Mouse (Mus musculus): ENCODE results near the gene Zup1. TPM values are rescaled to one million over a fixed set of nuclear protein-coding genes. Genes with fewer than 3 reads are reported as not detected.
"Not testable (repeated sequence)": the region's sequence is repeated elsewhere in the genome, so short reads cannot be mapped to it uniquely, and the experiment has no call there.

Gene Zup1
- total and polyA plus RNA-seq, 2 experiments from 2014 or later, result 11.6 to 19.5 TPM

- DNase-seq (no peak), ATAC-seq (no peak)
- Histone ChIP-seq H3K27me3 (ENCODE audit: insufficient read depth, low read length) (no peaks in the 10 kb centered on the region), H3K36me3 (ENCODE audit: insufficient read depth) (peaks cover 14% of the 10 kb centered on the region), H3K4me3 (ENCODE audit: low read depth, low read length) (no peak overlapping the region), H3K9me3 (ENCODE audit: low read length) (no peaks in the 10 kb centered on the region), H3K4me2 (ENCODE audit: low read depth) (no peak overlapping the region), H3K4me1 (ENCODE audit: insufficient read depth) (peaks cover 9% of the 10 kb centered on the region; the same call in 1 of the 2 replicates), H3K9ac (no peak overlapping the region), H3K27ac (ENCODE audit: low read depth, low read length) (no peak overlapping the region)
- 93% methylated on average over 3 of the region's 3 CpGs for WGBS
- TF ChIP-seq CTCF (IDR thresholded peaks at IDR 0.05; ENCODE audit: low read depth), result no peak
Measured at GRCm38 (mm10) chr10:33945390-33945789, 5.7 kb downstream of the Zup1 start.

- Histone ChIP-seq H3K27ac (ENCODE audit: low read depth, low read length) (no peak overlapping the region), H3K4me1 (ENCODE audit: insufficient read depth) (no peaks in the 10 kb centered on the region), H3K9me3 (ENCODE audit: low read length) (no peaks in the 10 kb centered on the region), H3K36me3 (ENCODE audit: insufficient read depth) (peaks cover 20% of the 10 kb centered on the region), H3K9ac (no peak overlapping the region), H3K4me3 (ENCODE audit: low read depth, low read length) (no peak overlapping the region), H3K27me3 (ENCODE audit: insufficient read depth, low read length) (no peaks in the 10 kb centered on the region), H3K4me2 (ENCODE audit: low read depth) (no peak overlapping the region)
- TF ChIP-seq CTCF (IDR thresholded peaks at IDR 0.05; ENCODE audit: low read depth), result no peak
- DNase-seq, result no peak
- no peak for ATAC-seq
Measured at GRCm38 (mm10) chr10:33940702-33941101, 10.4 kb downstream of the Zup1 start.

- H3K4me3 ChIP-seq (ENCODE audit: low read depth, low read length), result peak overlapping the region; percentile 44
- peak overlapping the region; percentile 42 for H3K9ac ChIP-seq
- WGBS, result 3% methylated on average over 6 of the region's 6 CpGs
- peak overlapping the region; percentile 62 for H3K4me2 ChIP-seq (ENCODE audit: low read depth)
- DNase-seq (no peak), ATAC-seq (no peak)
- H3K4me1 ChIP-seq (ENCODE audit: insufficient read depth), result no peaks in the 10 kb centered on the region
- no peak overlapping the region for H3K27ac ChIP-seq (ENCODE audit: low read depth, low read length)
- H3K36me3 ChIP-seq (ENCODE audit: insufficient read depth), result no peaks in the 10 kb centered on the region
- TF ChIP-seq CTCF (IDR thresholded peaks at IDR 0.05; ENCODE audit: low read depth), result no peak
- H3K27me3 ChIP-seq (ENCODE audit: insufficient read depth, low read length), result no peaks in the 10 kb centered on the region
- no peaks in the 10 kb centered on the region for H3K9me3 ChIP-seq (ENCODE audit: low read length)
Measured at GRCm38 (mm10) chr10:33905489-33905888, 45.6 kb downstream of the Zup1 start.

GRCm38 (mm10) chr10:33904530-33905481 lies 46.3 kb downstream of the Zup1 start, which contains the start of gene Rsph4a:
TSS of gene Rsph4a (plus strand) at chr10:33905111.
- Histone ChIP-seq H3K27me3 (ENCODE audit: insufficient read depth, low read length) (no peaks in the 10 kb centered on the region), H3K9me3 (ENCODE audit: low read length) (no peaks in the 10 kb centered on the region), H3K4me3 (ENCODE audit: low read depth, low read length) (peak within 1 kb of the TSS; percentile 44), H3K36me3 (ENCODE audit: insufficient read depth) (no peaks in the 10 kb centered on the region), H3K27ac (ENCODE audit: low read depth, low read length) (no peak within 1 kb of the TSS), H3K4me1 (ENCODE audit: insufficient read depth) (no peaks in the 10 kb centered on the region), H3K4me2 (ENCODE audit: low read depth) (peak within 1 kb of the TSS; percentile 62), H3K9ac (peak within 1 kb of the TSS; percentile 42)
- DNase-seq (peak; percentile 87), ATAC-seq (peak; percentile 100)
- no peak for TF ChIP-seq CTCF (IDR thresholded peaks at IDR 0.05; ENCODE audit: low read depth)
- 5% methylated on average over 17 of the region's 17 CpGs for WGBS

GRCm38 (mm10) chr10:33901520-33901919 lies 49.5 kb downstream of the Zup1 start:
- not testable (repeated sequence) for H3K4me1 ChIP-seq (ENCODE audit: insufficient read depth); H3K4me3 ChIP-seq (ENCODE audit: low read depth, low read length); DNase-seq; H3K4me2 ChIP-seq (ENCODE audit: low read depth); ATAC-seq; H3K9me3 ChIP-seq (ENCODE audit: low read length); H3K27ac ChIP-seq (ENCODE audit: low read depth, low read length); H3K27me3 ChIP-seq (ENCODE audit: insufficient read depth, low read length); H3K9ac ChIP-seq; H3K36me3 ChIP-seq (ENCODE audit: insufficient read depth)
- 91% methylated on average over 1 of the region's 1 CpGs for WGBS

- not testable (repeated sequence) for H3K27me3 ChIP-seq (ENCODE audit: insufficient read depth, low read length); DNase-seq; H3K9ac ChIP-seq; H3K36me3 ChIP-seq (ENCODE audit: insufficient read depth); H3K9me3 ChIP-seq (ENCODE audit: low read length); H3K4me1 ChIP-seq (ENCODE audit: insufficient read depth); H3K27ac ChIP-seq (ENCODE audit: low read depth, low read length); H3K4me3 ChIP-seq (ENCODE audit: low read depth, low read length); ATAC-seq; H3K4me2 ChIP-seq (ENCODE audit: low read depth)
- 77% methylated on average over 2 of the region's 2 CpGs for WGBS
Measured at GRCm38 (mm10) chr10:33882411-33882810, 68.7 kb downstream of the Zup1 start.

GRCm38 (mm10) chr10:33872672-33873398 lies 78.2 kb downstream of the Zup1 start:
- Histone ChIP-seq H3K9me3 (ENCODE audit: low read length) (no peaks in the 10 kb centered on the region), H3K4me3 (ENCODE audit: low read depth, low read length) (no peak overlapping the region), H3K4me2 (ENCODE audit: low read depth) (no peak overlapping the region), H3K9ac (no peak overlapping the region), H3K4me1 (ENCODE audit: insufficient read depth) (no peaks in the 10 kb centered on the region), H3K27me3 (ENCODE audit: insufficient read depth, low read length) (no peaks in the 10 kb centered on the region), H3K36me3 (ENCODE audit: insufficient read depth) (no peaks in the 10 kb centered on the region), H3K27ac (ENCODE audit: low read depth, low read length) (no peak overlapping the region)
- ATAC-seq (no peak), DNase-seq (no peak)
- no peak for TF ChIP-seq CTCF (IDR thresholded peaks at IDR 0.05; ENCODE audit: low read depth)
- WGBS, result 86% methylated on average over 2 of the region's 2 CpGs

Data from forebrain, postnatal 0 days (tissue).